Mouse (Mus musculus) thymus, postnatal 4 days (tissue): Measurements from ENCODE around the gene Iqgap3.
A peak's percentile ranks its signal among the peaks of the same experiment; 100 is the strongest.

Source experiments
- DNase-seq: peaks from one replicate; pipeline ENCODE4 v3.0.0; 2021

Gene Iqgap3

GRCm38 (mm10) chr3:88081345-88082223, at the start of gene Iqgap3:
Gene Iqgap3, plus strand, starts transcription at chr3:88081971.
- peak; percentile 87 for DNase-seq

GRCm38 (mm10) chr3:88033506-88033905, 48.3 kb upstream of the Iqgap3 start:
- no peak for DNase-seq

- DNase-seq, result no peak
Measured at GRCm38 (mm10) chr3:88035561-88036293, 46.0 kb upstream of the Iqgap3 start.

GRCm38 (mm10) chr3:88042661-88043421, 38.9 kb upstream of the Iqgap3 start, which contains the start of gene Gpatch4:
Gene Gpatch4, plus strand, starts transcription at chr3:88043108.
- peak; percentile 77 for DNase-seq

- DNase-seq, result no peak
Measured at GRCm38 (mm10) chr3:88049532-88049931, 32.2 kb upstream of the Iqgap3 start.

GRCm38 (mm10) chr3:88057030-88057429, 24.7 kb upstream of the Iqgap3 start:
- DNase-seq, result no peak

GRCm38 (mm10) chr3:88057902-88058696, 23.7 kb upstream of the Iqgap3 start, which contains the start of gene Naxe:
Gene Naxe, minus strand, starts transcription at chr3:88058495.
- peak; percentile 86 for DNase-seq

GRCm38 (mm10) chr3:88068386-88068785, 13.4 kb upstream of the Iqgap3 start:
- DNase-seq, result no peak

- DNase-seq, result peak; percentile 87
Measured at GRCm38 (mm10) chr3:88071783-88072182, 10.0 kb upstream of the Iqgap3 start.

GRCm38 (mm10) chr3:88073631-88074030, 8.1 kb upstream of the Iqgap3 start:
- DNase-seq, result no peak

- DNase-seq, result no peak
Measured at GRCm38 (mm10) chr3:88074351-88074750, 7.4 kb upstream of the Iqgap3 start.

GRCm38 (mm10) chr3:88074766-88075165, 7.0 kb upstream of the Iqgap3 start:
- DNase-seq, result no peak

- DNase-seq, result no peak
Measured at GRCm38 (mm10) chr3:88077441-88077840, 4.3 kb upstream of the Iqgap3 start.

- DNase-seq, result no peak
Measured at GRCm38 (mm10) chr3:88078204-88078603, 3.6 kb upstream of the Iqgap3 start, which contains the start of gene Ttc24. Gene Ttc24, minus strand, starts transcription at chr3:88078304.

- DNase-seq, result no peak
Measured at GRCm38 (mm10) chr3:88082224-88082618, 450 bp downstream of the Iqgap3 start.

GRCm38 (mm10) chr3:88082663-88083062, 892 bp downstream of the Iqgap3 start:
- no peak for DNase-seq

- DNase-seq, result no peak
Measured at GRCm38 (mm10) chr3:88084001-88084400, 2.2 kb downstream of the Iqgap3 start.

GRCm38 (mm10) chr3:88085459-88085858, 3.7 kb downstream of the Iqgap3 start:
- no peak for DNase-seq

GRCm38 (mm10) chr3:88087688-88088087, 5.9 kb downstream of the Iqgap3 start:
- DNase-seq, result peak; percentile 48

- DNase-seq, result no peak
Measured at GRCm38 (mm10) chr3:88090106-88090505, 8.3 kb downstream of the Iqgap3 start.

- no peak for DNase-seq
Measured at GRCm38 (mm10) chr3:88090616-88091015, 8.8 kb downstream of the Iqgap3 start.

GRCm38 (mm10) chr3:88094126-88094525, 12.4 kb downstream of the Iqgap3 start:
- DNase-seq, result no peak
